In genomic region chr7:127296786-127297555, GRCm38 (mm10) we compare ENCODE assay signal across 16 mouse cellular contexts. TPM values are rescaled to one million over a fixed set of nuclear protein-coding genes. Genes with fewer than 3 reads are reported as not detected.
A peak's percentile ranks its signal among the peaks of the same experiment; 100 is the strongest.
DNase-seq lines count a peak whose midpoint lies in the region; ATAC-seq and TF ChIP-seq lines count a peak whose summit lies in the region.
"Had no signal": no experiment of that assay in that cellular context is flagged by ENCODE, and none has a peak within 500 bp of the region (broad histone marks: within the 10 kb centered on the region; RNA-seq: fewer than 3 reads in every experiment).

No protein-coding gene starts in this region.

- H3K4me2 ChIP-seq in heart, embryonic 16.5 days (ENCODE audit: low read depth, low read length), result peak overlapping the region; percentile 26
- H3K4me2 ChIP-seq in liver, embryonic 15.5 days, result peak overlapping the region; percentile 41
- H3K4me2 ChIP-seq in stomach, embryonic 15.5 days, result no peak overlapping the region
- H3K4me2 ChIP-seq in neural tube, embryonic 15.5 days, result no peak overlapping the region
- H3K4me2 ChIP-seq: forebrain, embryonic 13.5 days; heart, embryonic 11.5 days; hindbrain, embryonic 14.5 days; midbrain, embryonic 13.5 days had no signal

- intact Hi-C loops in heart, postnatal 25 days (cut with DNase I), result no loop called here

- TF ChIP-seq RAD21 in MEL (IDR thresholded peaks at IDR 0.05; ENCODE audit: low read depth, low read length), result no peak

- H3K36me3 ChIP-seq in heart, embryonic 16.5 days (ENCODE audit: control insufficient read depth, insufficient read depth), result no peaks in the 10 kb centered on the region
- peaks cover 0 to 4% of the 10 kb centered on the region in 2 experiments; a peak in 1 of 4 replicates for H3K36me3 ChIP-seq in MEL (ENCODE audit: control insufficient read depth in 1 of 2, insufficient read depth in 2 of 2, low read length in 2 of 2)
- no peaks in the 10 kb centered on the region for H3K36me3 ChIP-seq in liver, embryonic 15.5 days (replicated peaks)
- no peaks in the 10 kb centered on the region for H3K36me3 ChIP-seq in stomach, embryonic 15.5 days
- H3K36me3 ChIP-seq in neural tube, embryonic 15.5 days, result no peaks in the 10 kb centered on the region
- H3K36me3 ChIP-seq: midbrain, embryonic 13.5 days had no signal

- H3K9ac ChIP-seq in heart, embryonic 16.5 days (ENCODE audit: low read length), result peak overlapping the region; percentile 21; the same call in 1 of the 2 replicates
- H3K9ac ChIP-seq in MEL (ENCODE audit: control insufficient read depth, low read depth, low read length, poor library complexity, severe bottlenecking), result peak overlapping the region; percentile 61; the same call in 1 of the 2 replicates
- H3K9ac ChIP-seq in liver, embryonic 15.5 days, result no peak overlapping the region
- H3K9ac ChIP-seq in stomach, embryonic 15.5 days, result no peak overlapping the region
- no peak overlapping the region for H3K9ac ChIP-seq in neural tube, embryonic 15.5 days (replicated peaks)
- H3K9ac ChIP-seq: forebrain, embryonic 13.5 days; hindbrain, embryonic 14.5 days; midbrain, embryonic 13.5 days had no signal

- H3K4me3 ChIP-seq in heart, embryonic 16.5 days (ENCODE audit: low read length), result peak overlapping the region; percentile 36
- H3K4me3 ChIP-seq in MEL (ENCODE audit: control insufficient read depth in 1 of 2, insufficient read depth in 1 of 2, low read depth in 2 of 2, low read length in 2 of 2), result peak overlapping the region; percentile 52 to 62
- peak overlapping the region; percentile 36 for H3K4me3 ChIP-seq in liver, embryonic 15.5 days (replicated peaks)
- H3K4me3 ChIP-seq in stomach, embryonic 15.5 days (replicated peaks), result peak overlapping the region; percentile 2; the same call in 1 of the 2 replicates
- no peak overlapping the region for H3K4me3 ChIP-seq in neural tube, embryonic 15.5 days (replicated peaks)
- H3K4me3 ChIP-seq: forebrain, embryonic 13.5 days; midbrain, embryonic 13.5 days had no signal

- WGBS in heart, embryonic 16.5 days, result 73% methylated on average over 5 of the region's 5 CpGs
- 53% methylated on average over 5 of the region's 5 CpGs for WGBS in liver, embryonic 15.5 days (ENCODE audit: insufficient replicate concordance)
- 83% methylated on average over 5 of the region's 5 CpGs for WGBS in stomach, embryonic 15.5 days
- WGBS in neural tube, embryonic 15.5 days, result 83% methylated on average over 5 of the region's 5 CpGs

- H3K27me3 ChIP-seq in heart, embryonic 16.5 days (ENCODE audit: control insufficient read depth, insufficient read depth, low read length), result no peaks in the 10 kb centered on the region
- H3K27me3 ChIP-seq in MEL (ENCODE audit: control insufficient read depth in 1 of 2, insufficient read depth in 2 of 2, low read length in 2 of 2), result no peaks in the 10 kb centered on the region
- H3K27me3 ChIP-seq in liver, embryonic 15.5 days, result no peaks in the 10 kb centered on the region
- H3K27me3 ChIP-seq in stomach, embryonic 15.5 days (replicated peaks), result no peaks in the 10 kb centered on the region
- H3K27me3 ChIP-seq in neural tube, embryonic 15.5 days (replicated peaks), result no peaks in the 10 kb centered on the region
- H3K27me3 ChIP-seq: forebrain, embryonic 13.5 days; midbrain, embryonic 13.5 days had no signal

- TF ChIP-seq CTCF in MEL (IDR thresholded peaks at IDR 0.05 in 2 of 3, conservative IDR thresholded peaks at IDR 0.05 in 1 of 3; ENCODE audit: control insufficient read depth in 1 of 3, insufficient read depth in 1 of 3, low read depth in 2 of 3, low read length in 3 of 3, poor library complexity in 1 of 3, severe bottlenecking in 1 of 3), result no peak

- no peak for TF ChIP-seq EP300 in MEL (IDR thresholded peaks at IDR 0.05; ENCODE audit: low read depth in 1 of 2, low read length in 2 of 2)

- no peak for ATAC-seq in heart, embryonic 16.5 days (replicated peaks; ENCODE audit: extremely low read depth, insufficient read depth, low FRiP score)
- no peak for ATAC-seq in liver, embryonic 15.5 days (ENCODE audit: insufficient read depth)
- no peak for ATAC-seq in stomach, embryonic 15.5 days (ENCODE audit: insufficient read depth, low FRiP score, low read depth)
- ATAC-seq in neural tube, embryonic 15.5 days (ENCODE audit: low FRiP score), result no peak
- ATAC-seq: forebrain, embryonic 13.5 days; midbrain, embryonic 13.5 days; Patski had no signal

- TF ChIP-seq POLR2A in MEL (IDR thresholded peaks at IDR 0.05; ENCODE audit: control insufficient read depth in 1 of 2, insufficient read depth in 1 of 2, low read depth in 1 of 2, low read length in 2 of 2, poor library complexity in 1 of 2), result no peak

- DNase-seq in heart, postnatal 25 days (ENCODE audit: low spot score), result no peak
- DNase-seq in MEL (ENCODE audit: low read depth, low spot score), result no peak
- no peak for DNase-seq in adrenal gland, postnatal 25 days
- DNase-seq in right cerebral cortex, postnatal 36 days (ENCODE audit: low spot score in 2 of 2), result no peak
- DNase-seq: cerebellum, postnatal 25 days; kidney, adult 2 months; right cerebral cortex, adult 18-20 months had no signal

- peaks cover 3% of the 10 kb centered on the region; the same call in 1 of the 2 replicates for H3K4me1 ChIP-seq in heart, embryonic 16.5 days (ENCODE audit: control insufficient read depth, insufficient read depth, low read length)
- peaks cover 0 to 8% of the 10 kb centered on the region in 2 experiments; a peak in 3 of 4 replicates for H3K4me1 ChIP-seq in MEL (ENCODE audit: control insufficient read depth in 1 of 2, insufficient read depth in 2 of 2, low read length in 2 of 2)
- H3K4me1 ChIP-seq in liver, embryonic 15.5 days (replicated peaks), result peaks cover 14% of the 10 kb centered on the region; the same call in 1 of the 2 replicates
- H3K4me1 ChIP-seq in stomach, embryonic 15.5 days, result no peaks in the 10 kb centered on the region
- no peaks in the 10 kb centered on the region for H3K4me1 ChIP-seq in neural tube, embryonic 15.5 days
- H3K4me1 ChIP-seq: forebrain, embryonic 13.5 days; midbrain, embryonic 13.5 days had no signal

- no peaks in the 10 kb centered on the region; the same call in 1 of the 2 replicates for H3K79me2 ChIP-seq in MEL (ENCODE audit: control insufficient read depth, insufficient read depth, low read length, poor library complexity)

- H3K27ac ChIP-seq in heart, embryonic 16.5 days (ENCODE audit: low read length), result no peak overlapping the region; the same call in 1 of the 2 replicates
- peak overlapping the region; percentile 67 for H3K27ac ChIP-seq in MEL (ENCODE audit: control insufficient read depth, low read depth, low read length)
- peak overlapping the region; percentile 67; the same call in 1 of the 2 replicates for H3K27ac ChIP-seq in liver, embryonic 15.5 days (replicated peaks)
- no peak overlapping the region for H3K27ac ChIP-seq in stomach, embryonic 15.5 days
- no peak overlapping the region for H3K27ac ChIP-seq in neural tube, embryonic 15.5 days (replicated peaks)
- H3K27ac ChIP-seq: forebrain, embryonic 13.5 days; hindbrain, embryonic 14.5 days; midbrain, embryonic 13.5 days had no signal

- H3K9me3 ChIP-seq in heart, embryonic 16.5 days (replicated peaks; ENCODE audit: control insufficient read depth, low read length), result no peaks in the 10 kb centered on the region
- no peaks in the 10 kb centered on the region for H3K9me3 ChIP-seq in MEL (replicated peaks; ENCODE audit: insufficient read depth, low read length)
- H3K9me3 ChIP-seq in liver, embryonic 15.5 days (replicated peaks), result no peaks in the 10 kb centered on the region
- no peaks in the 10 kb centered on the region for H3K9me3 ChIP-seq in stomach, embryonic 15.5 days
- no peaks in the 10 kb centered on the region for H3K9me3 ChIP-seq in neural tube, embryonic 15.5 days (replicated peaks)
- H3K9me3 ChIP-seq: forebrain, embryonic 13.5 days; midbrain, embryonic 13.5 days had no signal

RNA-seq across cellular contexts. Expression of gene Itgal, which starts 0.9 kb away (rescaled TPM):
- 3.3 and 8.1 TPM in 2 replicates for polyA plus RNA-seq in heart, embryonic 16.5 days (2015; fragmentation: Nextera tagmentation; extraction: Ambion mirVana)
- 1 to 10 TPM; 1.2 to 2.0 TPM for total RNA-seq in heart, postnatal 25 days (2021)
- 0.92 and 1.3 TPM in 2 replicates for total RNA-seq in MEL (2012; rRNA removed)
- 1 to 10 TPM in 1 of 2 experiments, not detected in 1; 9.7 TPM for polyA plus RNA-seq in MEL (2012; ENCODE audit: insufficient read depth in 1 of 2, insufficient read length in 2 of 2, low read depth in 1 of 2, low replicate concordance in 2 of 2, missing spikeins in 1 of 2)
- polyA plus RNA-seq in liver, embryonic 15.5 days (2015; fragmentation: Nextera tagmentation; extraction: Ambion mirVana), result 6.2 and 7.3 TPM in 2 replicates
- polyA plus RNA-seq in stomach, embryonic 15.5 days (2015; fragmentation: Nextera tagmentation; extraction: Ambion mirVana), result 2.7 TPM in 2 replicates
- polyA plus RNA-seq in neural tube, embryonic 15.5 days (2015; fragmentation: Nextera tagmentation; extraction: Ambion mirVana), result 0.18 and 5.4 TPM in 2 replicates
- 0.57 and 1.0 TPM in 2 replicates for total RNA-seq in adrenal gland, postnatal 25 days (2021)

RNA-seq across cellular contexts. Expression of gene Sephs2, which starts 23.1 kb away (rescaled TPM):
- 48.7 and 52.8 TPM in 2 replicates for polyA plus RNA-seq in heart, embryonic 16.5 days (2015; fragmentation: Nextera tagmentation; extraction: Ambion mirVana)
- 10 to 100 TPM; 27.8 to 30.0 TPM for total RNA-seq in heart, postnatal 25 days (2021)
- total RNA-seq in MEL (2012; rRNA removed), result 177 and 182 TPM in 2 replicates
- polyA plus RNA-seq in MEL (2012; ENCODE audit: insufficient read depth in 1 of 2, insufficient read length in 2 of 2, low read depth in 1 of 2, low replicate concordance in 2 of 2, missing spikeins in 1 of 2), result 100 to 1,000 TPM in 1 of 2 experiments, not detected in 1; 109 TPM
- 162 and 175 TPM in 2 replicates for polyA plus RNA-seq in liver, embryonic 15.5 days (2015; fragmentation: Nextera tagmentation; extraction: Ambion mirVana)
- polyA plus RNA-seq in stomach, embryonic 15.5 days (2015; fragmentation: Nextera tagmentation; extraction: Ambion mirVana), result 139 and 163 TPM in 2 replicates
- polyA plus RNA-seq in neural tube, embryonic 15.5 days (2015; fragmentation: Nextera tagmentation; extraction: Ambion mirVana), result 67.5 and 73.1 TPM in 2 replicates
- 114 and 117 TPM in 2 replicates for total RNA-seq in adrenal gland, postnatal 25 days (2021)

RNA-seq across cellular contexts. Expression of gene Dctpp1, which starts 36.5 kb away (rescaled TPM):
- polyA plus RNA-seq in heart, embryonic 16.5 days (2015; fragmentation: Nextera tagmentation; extraction: Ambion mirVana), result 129 and 142 TPM in 2 replicates
- 10 to 100 TPM; 46.7 to 47.5 TPM for total RNA-seq in heart, postnatal 25 days (2021)
- 238 and 253 TPM in 2 replicates for total RNA-seq in MEL (2012; rRNA removed)
- 100 to 1,000 TPM in 1 of 2 experiments, not detected in 1; 290 TPM for polyA plus RNA-seq in MEL (2012; ENCODE audit: insufficient read depth in 1 of 2, insufficient read length in 2 of 2, low read depth in 1 of 2, low replicate concordance in 2 of 2, missing spikeins in 1 of 2)
- 74.2 and 84.8 TPM in 2 replicates for polyA plus RNA-seq in liver, embryonic 15.5 days (2015; fragmentation: Nextera tagmentation; extraction: Ambion mirVana)
- 164 and 181 TPM in 2 replicates for polyA plus RNA-seq in stomach, embryonic 15.5 days (2015; fragmentation: Nextera tagmentation; extraction: Ambion mirVana)
- polyA plus RNA-seq in neural tube, embryonic 15.5 days (2015; fragmentation: Nextera tagmentation; extraction: Ambion mirVana), result 128 and 136 TPM in 2 replicates
- 39.8 and 50.7 TPM in 2 replicates for total RNA-seq in adrenal gland, postnatal 25 days (2021)

RNA-seq across cellular contexts. Expression of gene Zfp768, which starts 48.4 kb away (rescaled TPM):
- polyA plus RNA-seq in heart, embryonic 16.5 days (2015; fragmentation: Nextera tagmentation; extraction: Ambion mirVana), result 17.1 and 20.0 TPM in 2 replicates
- 10 to 100 TPM; 35.4 to 41.3 TPM for total RNA-seq in heart, postnatal 25 days (2021)
- 4.3 and 5.4 TPM in 2 replicates for total RNA-seq in MEL (2012; rRNA removed)
- 10 to 100 TPM in 1 of 2 experiments, not detected in 1; 12.0 TPM for polyA plus RNA-seq in MEL (2012; ENCODE audit: insufficient read depth in 1 of 2, insufficient read length in 2 of 2, low read depth in 1 of 2, low replicate concordance in 2 of 2, missing spikeins in 1 of 2)
- polyA plus RNA-seq in liver, embryonic 15.5 days (2015; fragmentation: Nextera tagmentation; extraction: Ambion mirVana), result 3.1 and 4.4 TPM in 2 replicates
- 13.1 and 17.4 TPM in 2 replicates for polyA plus RNA-seq in stomach, embryonic 15.5 days (2015; fragmentation: Nextera tagmentation; extraction: Ambion mirVana)
- polyA plus RNA-seq in neural tube, embryonic 15.5 days (2015; fragmentation: Nextera tagmentation; extraction: Ambion mirVana), result 17.4 and 17.8 TPM in 2 replicates
- total RNA-seq in adrenal gland, postnatal 25 days (2021), result 31.4 and 32.8 TPM in 2 replicates

RNA-seq across cellular contexts. Expression of gene Zfp771, which starts 52.9 kb away (rescaled TPM):
- 38.0 and 39.6 TPM in 2 replicates for polyA plus RNA-seq in heart, embryonic 16.5 days (2015; fragmentation: Nextera tagmentation; extraction: Ambion mirVana)
- 10 to 100 TPM; 17.1 to 20.9 TPM for total RNA-seq in heart, postnatal 25 days (2021)
- total RNA-seq in MEL (2012; rRNA removed), result 33.4 and 37.6 TPM in 2 replicates
- 10 to 100 TPM in 1 of 2 experiments, not detected in 1; 58.3 TPM for polyA plus RNA-seq in MEL (2012; ENCODE audit: insufficient read depth in 1 of 2, insufficient read length in 2 of 2, low read depth in 1 of 2, low replicate concordance in 2 of 2, missing spikeins in 1 of 2)
- 13.8 and 15.0 TPM in 2 replicates for polyA plus RNA-seq in liver, embryonic 15.5 days (2015; fragmentation: Nextera tagmentation; extraction: Ambion mirVana)
- polyA plus RNA-seq in stomach, embryonic 15.5 days (2015; fragmentation: Nextera tagmentation; extraction: Ambion mirVana), result 57.9 and 63.1 TPM in 2 replicates
- polyA plus RNA-seq in neural tube, embryonic 15.5 days (2015; fragmentation: Nextera tagmentation; extraction: Ambion mirVana), result 72.3 and 83.5 TPM in 2 replicates
- 26.9 and 36.0 TPM in 2 replicates for total RNA-seq in adrenal gland, postnatal 25 days (2021)

Comparison
In these comparisons a context has a peak if more than half of its experiments do, and no peak if none do; other contexts are left out.
1. H3K27ac ChIP-seq: peak in MEL (single experiment) and liver, embryonic 15.5 days (single experiment); none in heart, embryonic 16.5 days (single experiment), stomach, embryonic 15.5 days (single experiment) and neural tube, embryonic 15.5 days (single experiment).
2. H3K4me2 ChIP-seq: peak in heart, embryonic 16.5 days (single experiment) and liver, embryonic 15.5 days (single experiment); none in stomach, embryonic 15.5 days (single experiment) and neural tube, embryonic 15.5 days (single experiment).
3. H3K9ac ChIP-seq: peak in heart, embryonic 16.5 days (single experiment) and MEL (single experiment); none in liver, embryonic 15.5 days (single experiment), stomach, embryonic 15.5 days (single experiment) and neural tube, embryonic 15.5 days (single experiment).